Mouse (Mus musculus) forebrain, embryonic 14.5 days (tissue): ENCODE measurements around the gene Lrrc49. TPM values are rescaled to one million over a fixed set of nuclear protein-coding genes. Genes with fewer than 3 reads are reported as not detected.
A peak's percentile ranks its signal among the peaks of the same experiment; 100 is the strongest.

Source experiments
- ATAC-seq: fragments of 200-750 bp; cut with Nextera tagmentation; 2 replicates; pipeline ENCODE4 v1.8.0; 2017; ENCODE audit warnings: mild to moderate bottlenecking, moderate library complexity
- DNase-seq: peaks from one replicate; pipeline ENCODE4 v3.0.0-alpha.2; 2015; ENCODE audit warnings: low spot score
- H3K27ac ChIP-seq: fragments of 300-500 bp; sonication (generic); 2 replicates; pipeline ENCODE4 v1.5.1; 2014; ENCODE audit warnings: low read depth, mild to moderate bottlenecking, control low read depth, low read length, moderate library complexity
- H3K27me3 ChIP-seq: fragments of 300-500 bp; sonication (generic); replicated peaks from 2 replicates; pipeline ENCODE4 v1.6.1; 2014; ENCODE audit warnings: low read length, control low read depth, mixed read lengths; ENCODE audit not compliant: control insufficient read depth, insufficient read depth
- H3K36me3 ChIP-seq: fragments of 300-500 bp; sonication (generic); 2 replicates; pipeline ENCODE4 v1.6.1; 2014; ENCODE audit warnings: low read length, control low read depth; ENCODE audit not compliant: control insufficient read depth, insufficient read depth
- H3K4me1 ChIP-seq: fragments of 300-500 bp; sonication (generic); 2 replicates; pipeline ENCODE4 v1.6.1; 2014; ENCODE audit warnings: antibody characterized with exemption, low read length, control low read depth; ENCODE audit not compliant: control insufficient read depth, insufficient read depth
- H3K4me2 ChIP-seq: fragments of 300-500 bp; sonication (generic); 2 replicates; pipeline ENCODE4 v1.6.1; 2014; ENCODE audit warnings: mild to moderate bottlenecking, control low read depth, low read length
- H3K4me3 ChIP-seq: fragments of 300-500 bp; sonication (generic); 2 replicates; pipeline ENCODE4 v1.5.1; 2014; ENCODE audit warnings: low read depth, low read length, control low read depth
- H3K9ac ChIP-seq: fragments of 300-500 bp; sonication (generic); 2 replicates; pipeline ENCODE4 v1.6.1; 2014; ENCODE audit warnings: mild to moderate bottlenecking, low read length, control low read depth, moderate library complexity
- H3K9me3 ChIP-seq: fragments of 300-500 bp; sonication (generic); replicated peaks from 2 replicates; pipeline ENCODE4 v1.6.1; 2016; ENCODE audit warnings: low read length, control low read depth, mixed read lengths; ENCODE audit not compliant: control insufficient read depth
- WGBS: fragments of 180-500 bp; shearing (Covaris S2); extraction: QIAGEN DNeasy Blood & Tissue Kit; methylation state at CpG from one replicate; pipeline ENCODE4 v1.1.7; 2014; 5-methylcytosine and 5-hydroxymethylcytosine counted together
- polyA plus RNA-seq: library from polyadenylated mRNA; unstranded; fragments of >200 nt; fragmentation: Nextera tagmentation; extraction: Ambion mirVana; gene quantifications from 2 replicates; pipeline ENCODE4 v1.2.1, GENCODE M21; 2014

Gene Lrrc49
- 72.3 and 78.7 TPM in 2 replicates for polyA plus RNA-seq

DNA sequence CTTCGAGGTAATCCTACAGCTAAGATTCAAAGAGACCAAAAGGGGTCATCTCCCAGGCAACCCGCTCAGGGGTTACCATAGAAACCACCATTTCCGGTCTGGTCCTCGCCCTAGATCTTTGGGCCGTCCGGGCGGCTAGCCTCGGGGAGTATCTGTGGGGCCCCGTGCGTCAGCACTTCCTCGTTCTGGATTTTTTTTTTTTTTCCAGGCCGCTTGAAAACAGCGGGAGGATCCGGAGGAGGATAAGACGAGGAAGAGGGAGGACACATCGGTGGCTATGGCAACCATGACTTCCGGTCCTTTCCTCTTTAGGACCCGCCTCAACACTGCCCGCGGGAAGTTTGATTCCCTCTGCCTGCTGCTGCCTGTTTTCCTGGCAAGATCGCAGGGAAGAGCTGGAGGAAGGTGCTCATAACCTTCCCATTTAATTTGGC lies at the start of gene Lrrc49:
Lrrc49 (minus strand) TSS at position 268 of the 434 bp plus-strand sequence.
- Histone ChIP-seq H3K4me3 (peak within 1 kb of the TSS; percentile 62), H3K4me2 (peak within 1 kb of the TSS; percentile 60), H3K9me3 (no peaks in the 10 kb centered on the region), H3K9ac (peak within 1 kb of the TSS; percentile 77), H3K36me3 (peaks cover 21% of the 10 kb centered on the region), H3K27ac (peak within 1 kb of the TSS; percentile 97), H3K27me3 (no peaks in the 10 kb centered on the region), H3K4me1 (peaks cover 7% of the 10 kb centered on the region)
- 0% methylated on average over 21 of the region's 21 CpGs for WGBS
- ATAC-seq: peak; percentile 95
- DNase-seq: peak; percentile 96

GRCm38 (mm10) chr9:60734321-60734720 lies 46.4 kb upstream of the Lrrc49 start:
- H3K9me3 ChIP-seq: no peaks in the 10 kb centered on the region
- H3K4me1 ChIP-seq: no peaks in the 10 kb centered on the region
- 97% methylated on average over 2 of the region's 2 CpGs for WGBS
- H3K27me3 ChIP-seq: no peaks in the 10 kb centered on the region
- no peaks in the 10 kb centered on the region for H3K36me3 ChIP-seq
- no peak overlapping the region for H3K4me3 ChIP-seq
- no peak overlapping the region for H3K4me2 ChIP-seq
- DNase-seq (no peak), ATAC-seq (no peak)
- H3K9ac ChIP-seq: no peak overlapping the region
- no peak overlapping the region for H3K27ac ChIP-seq

DNA sequence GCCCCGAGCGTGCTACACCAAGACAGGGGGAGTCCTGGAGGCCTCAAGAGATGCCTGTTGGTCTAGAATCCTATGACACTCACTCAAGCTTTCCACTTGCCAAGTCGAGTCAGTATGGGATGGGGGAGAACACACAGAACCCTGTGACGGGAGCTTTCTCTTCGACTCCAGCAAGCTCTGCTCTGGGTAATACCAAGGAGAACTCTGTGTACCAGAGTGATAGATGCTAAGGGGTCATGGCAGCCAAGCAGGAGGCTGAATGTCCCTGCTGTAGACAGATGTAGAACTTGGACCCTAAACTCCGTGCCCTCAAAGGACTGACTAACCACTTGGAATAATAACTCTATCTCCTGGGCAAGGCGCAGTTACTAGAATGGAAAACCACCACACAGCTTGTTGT lies 37.0 kb upstream of the Lrrc49 start:
- DNase-seq (no peak), ATAC-seq (no peak)
- Histone ChIP-seq H3K27ac (no peak overlapping the region), H3K36me3 (no peaks in the 10 kb centered on the region), H3K9me3 (no peaks in the 10 kb centered on the region), H3K4me1 (no peaks in the 10 kb centered on the region), H3K9ac (no peak overlapping the region), H3K27me3 (no peaks in the 10 kb centered on the region), H3K4me2 (no peak overlapping the region), H3K4me3 (no peak overlapping the region)
- WGBS: 91% methylated on average over 7 of the region's 7 CpGs

DNA sequence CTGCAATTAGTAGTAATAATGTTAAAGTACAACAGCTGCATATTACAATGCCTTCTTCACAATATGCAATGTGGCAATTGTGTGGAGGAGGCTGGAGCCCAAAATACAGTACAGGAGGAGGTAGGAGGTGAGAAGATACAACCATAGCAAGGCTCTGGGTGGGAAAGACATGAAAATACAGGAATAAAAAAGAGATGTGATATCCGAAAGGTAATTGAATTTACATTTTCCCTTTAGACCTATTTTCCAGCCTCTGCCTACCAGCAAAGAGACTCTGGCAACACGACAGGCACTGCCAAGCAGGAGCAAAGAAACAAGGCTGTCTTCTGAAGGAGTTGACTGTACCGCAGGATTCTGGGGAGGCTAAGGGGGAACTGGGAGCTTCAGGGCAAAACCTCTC lies 31.7 kb upstream of the Lrrc49 start:
- no peak overlapping the region for H3K27ac ChIP-seq
- WGBS: 87% methylated on average over 3 of the region's 3 CpGs
- no peaks in the 10 kb centered on the region; the same call in 1 of the 2 replicates for H3K9me3 ChIP-seq
- H3K9ac ChIP-seq: no peak overlapping the region
- no peak overlapping the region for H3K4me2 ChIP-seq
- no peaks in the 10 kb centered on the region for H3K27me3 ChIP-seq
- no peak for ATAC-seq
- H3K36me3 ChIP-seq: no peaks in the 10 kb centered on the region
- no peak for DNase-seq
- no peaks in the 10 kb centered on the region for H3K4me1 ChIP-seq
- no peak overlapping the region for H3K4me3 ChIP-seq

DNA sequence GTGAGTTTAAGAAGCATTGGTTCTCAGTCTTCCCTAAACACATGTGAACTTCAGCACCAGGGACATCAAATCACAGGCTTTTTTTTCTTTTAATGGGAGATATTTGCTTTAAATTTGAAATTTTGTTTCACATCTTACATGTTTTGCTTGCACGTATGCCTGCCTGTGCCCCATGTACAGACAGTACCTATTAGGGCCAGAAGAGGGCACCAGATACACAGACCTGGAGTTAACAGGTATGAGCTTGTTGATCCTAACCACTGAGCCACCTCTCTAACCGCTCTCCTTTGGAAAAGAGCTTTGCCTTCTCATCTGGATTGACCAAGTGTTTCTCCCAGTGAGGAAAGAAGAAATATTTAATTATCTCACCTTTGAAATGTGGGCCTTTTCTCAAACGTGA lies 30.3 kb upstream of the Lrrc49 start:
- DNase-seq: peak; percentile 60
- H3K27ac ChIP-seq: no peak overlapping the region
- WGBS: 53% methylated on average over 3 of the region's 3 CpGs
- no peak for ATAC-seq
- no peak overlapping the region for H3K4me3 ChIP-seq
- H3K36me3 ChIP-seq: no peaks in the 10 kb centered on the region
- no peak overlapping the region for H3K4me2 ChIP-seq
- H3K9me3 ChIP-seq: no peaks in the 10 kb centered on the region; the same call in 1 of the 2 replicates
- no peak overlapping the region for H3K9ac ChIP-seq
- H3K4me1 ChIP-seq: no peaks in the 10 kb centered on the region
- no peaks in the 10 kb centered on the region for H3K27me3 ChIP-seq

GRCm38 (mm10) chr9:60715828-60716227 lies 27.9 kb upstream of the Lrrc49 start:
- no peak for ATAC-seq
- Histone ChIP-seq H3K27ac (no peak overlapping the region), H3K36me3 (no peaks in the 10 kb centered on the region), H3K4me2 (no peak overlapping the region), H3K4me1 (0 out of 2 replicates have a peak, but pooled peaks cover 2% of the 10 kb centered on the region), H3K9me3 (no peaks in the 10 kb centered on the region; the same call in 1 of the 2 replicates), H3K9ac (no peak overlapping the region), H3K27me3 (no peaks in the 10 kb centered on the region), H3K4me3 (no peak overlapping the region)
- peak; percentile 10 for DNase-seq
- WGBS: 52% methylated on average over 5 of the region's 5 CpGs

GRCm38 (mm10) chr9:60715271-60715670 lies 27.3 kb upstream of the Lrrc49 start:
- Histone ChIP-seq H3K27ac (no peak overlapping the region), H3K4me1 (0 out of 2 replicates have a peak, but pooled peaks cover 2% of the 10 kb centered on the region), H3K4me2 (no peak overlapping the region), H3K27me3 (no peaks in the 10 kb centered on the region), H3K9ac (no peak overlapping the region), H3K36me3 (no peaks in the 10 kb centered on the region), H3K9me3 (no peaks in the 10 kb centered on the region; the same call in 1 of the 2 replicates), H3K4me3 (no peak overlapping the region)
- WGBS: 85% methylated on average over 4 of the region's 4 CpGs
- ATAC-seq: no peak
- DNase-seq: no peak

- Histone ChIP-seq H3K27me3 (no peaks in the 10 kb centered on the region), H3K27ac (no peak overlapping the region), H3K4me2 (peak overlapping the region; percentile 96; the same call in 1 of the 2 replicates), H3K9me3 (no peaks in the 10 kb centered on the region; the same call in 1 of the 2 replicates), H3K9ac (no peak overlapping the region), H3K36me3 (no peaks in the 10 kb centered on the region), H3K4me1 (0 out of 2 replicates have a peak, but pooled peaks cover 2% of the 10 kb centered on the region), H3K4me3 (no peak overlapping the region)
- 86% methylated on average over 6 of the region's 6 CpGs for WGBS
- ATAC-seq (no peak), DNase-seq (no peak)
Observed at GRCm38 (mm10) chr9:60714191-60714590, 26.2 kb upstream of the Lrrc49 start.

DNA sequence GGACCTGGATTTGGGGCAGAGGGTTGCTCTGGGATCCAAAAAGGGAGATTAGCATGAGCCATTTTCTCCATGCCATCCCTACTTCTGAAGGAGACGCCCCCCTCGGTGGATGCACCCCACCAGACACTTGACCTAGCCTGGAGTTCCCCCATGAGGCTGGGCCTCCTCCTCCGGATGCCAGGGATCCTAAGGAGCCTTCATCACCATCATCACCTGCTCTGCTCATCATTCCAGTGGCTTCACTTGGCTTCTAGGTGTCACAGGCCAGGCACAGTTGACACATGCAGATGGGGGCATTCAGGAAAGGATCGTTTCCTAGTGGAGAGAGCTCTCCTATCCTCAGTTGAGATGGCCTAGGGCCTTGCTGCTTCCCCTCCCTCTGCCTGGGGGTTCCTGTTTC lies 25.7 kb upstream of the Lrrc49 start:
- H3K4me3 ChIP-seq: peak overlapping the region; percentile 59
- H3K36me3 ChIP-seq: no peaks in the 10 kb centered on the region
- H3K27ac ChIP-seq: no peak overlapping the region
- WGBS: 39% methylated on average over 4 of the region's 4 CpGs
- no peaks in the 10 kb centered on the region; the same call in 1 of the 2 replicates for H3K9me3 ChIP-seq
- no peak for ATAC-seq
- 0 out of 2 replicates have a peak, but pooled peaks cover 2% of the 10 kb centered on the region for H3K4me1 ChIP-seq
- peak overlapping the region; percentile 96 for H3K4me2 ChIP-seq
- DNase-seq: no peak
- no peaks in the 10 kb centered on the region for H3K27me3 ChIP-seq
- H3K9ac ChIP-seq: peak overlapping the region; percentile 85
